Mouse (Mus musculus): ENCODE measurements around the gene Olfr1385.
"Not testable (repeated sequence)": the region's sequence is repeated elsewhere in the genome, so short reads cannot be mapped to it uniquely, and the experiment has no call there.

Olfr1385 gene

GRCm38 (mm10) chr11:49488770-49489169 is at the start of gene Olfr1385:
Gene Olfr1385 (plus strand): TSS chr11:49489070.
- not testable (repeated sequence) for DNase-seq (ENCODE audit: low spot score in 2 of 2)

GRCm38 (mm10) chr11:49455043-49455442 is 33.8 kb upstream of the Olfr1385 start, which contains the start of gene Olfr1387:
Gene Olfr1387 (plus strand): TSS chr11:49455343.
- DNase-seq (ENCODE audit: low spot score in 2 of 2): no peak

- not testable (repeated sequence) for DNase-seq (ENCODE audit: low spot score in 2 of 2)
These were observed 24.1 kb upstream of the Olfr1385 start, which contains the start of gene Olfr1386 for GRCm38 (mm10) chr11:49464746-49465145. Gene Olfr1386 (plus strand): TSS chr11:49465046.

- DNase-seq (ENCODE audit: low spot score in 2 of 2): no peak
These were observed 2.9 kb upstream of the Olfr1385 start for GRCm38 (mm10) chr11:49485973-49486372.

- DNase-seq (ENCODE audit: low spot score in 2 of 2): no peak
These were observed 29.2 kb downstream of the Olfr1385 start for GRCm38 (mm10) chr11:49518086-49518485.

GRCm38 (mm10) chr11:49519348-49519747 is 30.5 kb downstream of the Olfr1385 start, which contains the start of gene Olfr1383:
Gene Olfr1383 (plus strand): TSS chr11:49519648.
- DNase-seq (ENCODE audit: low spot score in 2 of 2): no peak

- no peak for DNase-seq (ENCODE audit: low spot score in 2 of 2)
These were observed 39.1 kb downstream of the Olfr1385 start, which contains the start of gene Olfr1382 for GRCm38 (mm10) chr11:49527947-49528346. Gene Olfr1382 (plus strand): TSS chr11:49528247.

GRCm38 (mm10) chr11:49532761-49533160 is 43.9 kb downstream of the Olfr1385 start:
- no peak for DNase-seq (ENCODE audit: low spot score in 2 of 2)

GRCm38 (mm10) chr11:49536631-49537030 is 47.8 kb downstream of the Olfr1385 start:
- DNase-seq (ENCODE audit: low spot score in 2 of 2): peak in 1 of 2 experiments; percentile 23

- DNase-seq (ENCODE audit: low spot score in 2 of 2): not testable (repeated sequence)
These were observed 54.3 kb downstream of the Olfr1385 start, which contains the start of gene Olfr1381 for GRCm38 (mm10) chr11:49543149-49543548. Gene Olfr1381 (plus strand): TSS chr11:49543449.
